Mouse (Mus musculus) E14TG2a.4 (cell line): ENCODE results near the gene Inhbb.

Experiments
- CTCF ChIP-seq: conservative IDR thresholded peaks from 2 replicates; pipeline ENCODE4 v1.5.1; 2014; ENCODE audit warnings: low read length
- NANOG ChIP-seq: IDR thresholded peaks from 2 replicates; pipeline ENCODE4 v1.6.1; 2014; ENCODE audit warnings: borderline replicate concordance, low read length, mixed read lengths
- POU5F1 ChIP-seq: IDR thresholded peaks from 2 replicates; pipeline ENCODE4 v1.6.1; 2014; ENCODE audit warnings: low read length, borderline replicate concordance

DNA sequence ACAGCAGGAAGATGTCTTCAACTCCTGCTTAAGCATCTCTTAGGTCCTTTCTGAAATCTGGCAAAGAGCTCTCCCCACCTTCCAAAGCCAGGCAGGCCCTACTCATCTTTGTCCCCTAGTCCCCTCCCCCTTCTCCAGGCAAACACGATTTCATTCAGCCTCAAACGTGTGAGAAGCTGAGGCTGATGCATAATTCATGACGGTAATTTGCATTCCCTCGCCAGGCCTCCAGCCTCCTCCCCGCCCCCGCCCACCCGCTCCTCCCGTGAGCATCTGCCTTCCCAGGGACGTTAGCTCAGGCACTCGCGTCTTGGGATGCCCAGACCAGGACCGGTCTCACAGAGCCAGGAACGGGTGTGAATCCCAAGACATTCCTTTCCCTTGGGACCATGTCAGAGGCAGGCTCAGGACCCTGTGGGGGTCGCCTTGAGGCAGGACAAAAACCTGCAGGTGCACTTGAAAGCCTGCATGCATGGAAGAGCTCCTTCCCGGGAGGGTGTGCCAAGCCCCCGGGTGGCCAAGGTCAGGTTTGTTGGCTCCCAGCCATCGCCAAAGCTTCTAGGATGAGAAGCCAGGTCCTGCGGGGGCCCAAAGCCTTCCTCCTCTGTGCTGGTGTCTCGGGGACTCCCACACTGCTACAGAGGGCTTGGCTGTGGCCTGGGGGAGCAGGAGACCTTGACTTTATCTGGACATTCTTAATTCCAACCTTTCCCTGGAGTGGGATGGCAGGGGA is 33.2 kb downstream of the Inhbb start:
- TF ChIP-seq CTCF, result no peak
- peak; percentile 90 for TF ChIP-seq POU5F1
- no peak for TF ChIP-seq NANOG
